Mouse (Mus musculus) MEL (cell line): ENCODE measurements around the gene Slc18a3. TPM values are rescaled to one million over a fixed set of nuclear protein-coding genes. Genes with fewer than 3 reads are reported as not detected.
A peak's percentile ranks its signal among the peaks of the same experiment; 100 is the strongest.

Experiments
- DNase-seq: peaks from one replicate; pipeline ENCODE4 v3.0.0; 2011; ENCODE audit warnings: low read depth, low spot score
- H3K27ac ChIP-seq: 2 replicates; pipeline ENCODE4 v1.5.1; 2012; ENCODE audit warnings: low read depth, mild to moderate bottlenecking, control low read depth, low read length, moderate library complexity; ENCODE audit not compliant: control insufficient read depth
- H3K27me3 ChIP-seq, 2 experiments: fragments of 150-350 bp in 1 of 2; sonication (generic) in 1 of 2; 2 replicates each; pipeline ENCODE4 v1.6.1; 2012; ENCODE audit warnings: low read length in 2 of 2, mild to moderate bottlenecking in 2 of 2, improper control_type of control experiment in 1 of 2, moderate library complexity in 1 of 2; ENCODE audit not compliant: insufficient read depth in 2 of 2, control insufficient read depth in 1 of 2
- H3K36me3 ChIP-seq, 2 experiments: 2 replicates each; pipeline ENCODE4 v1.6.1; 2012 to 2014; ENCODE audit warnings: low read length in 2 of 2, improper control_type of control experiment in 1 of 2, inconsistent platforms in 1 of 2, mild to moderate bottlenecking in 1 of 2; ENCODE audit not compliant: insufficient read depth in 2 of 2, control insufficient read depth in 1 of 2
- H3K4me1 ChIP-seq, 2 experiments: fragments of 150-350 bp in 1 of 2; sonication (generic) in 1 of 2; 2 replicates each; pipeline ENCODE4 v1.6.1; 2012; ENCODE audit warnings: low read length in 2 of 2, improper control_type of control experiment in 1 of 2, mild to moderate bottlenecking in 1 of 2; ENCODE audit not compliant: insufficient read depth in 2 of 2, control insufficient read depth in 1 of 2
- H3K4me3 ChIP-seq, 2 experiments: fragments of 150-350 bp in 1 of 2; sonication (generic) in 1 of 2; 2 replicates each; pipeline ENCODE4 v1.5.1; 2012; ENCODE audit warnings: low read depth in 2 of 2, low read length in 2 of 2, mild to moderate bottlenecking in 2 of 2, moderate library complexity in 2 of 2, control low read depth in 1 of 2, improper control_type of control experiment in 1 of 2; ENCODE audit not compliant: control insufficient read depth in 1 of 2, insufficient read depth in 1 of 2
- H3K79me2 ChIP-seq: 2 replicates; pipeline ENCODE4 v1.6.1; 2012; ENCODE audit warnings: mild to moderate bottlenecking, low read length, moderate library complexity; ENCODE audit not compliant: control insufficient read depth, poor library complexity, insufficient read depth
- H3K9ac ChIP-seq: 2 replicates; pipeline ENCODE4 v1.6.1; 2012; ENCODE audit warnings: low read depth, mild to moderate bottlenecking, control low read depth, low read length, moderate library complexity; ENCODE audit not compliant: control insufficient read depth, poor library complexity, severe bottlenecking
- H3K9me3 ChIP-seq: fragments of 150-350 bp; sonication (generic); replicated peaks from 2 replicates; pipeline ENCODE4 v1.6.1; 2012; ENCODE audit warnings: mild to moderate bottlenecking, low read length, improper control_type of control experiment, moderate library complexity; ENCODE audit not compliant: insufficient read depth
- BHLHE40 ChIP-seq: IDR thresholded peaks from 2 replicates; pipeline ENCODE4 v1.6.1; 2012; ENCODE audit warnings: low read depth, mild to moderate bottlenecking, inconsistent platforms, low read length, improper control_type of control experiment, borderline replicate concordance
- CHD2 ChIP-seq: IDR thresholded peaks from 2 replicates; pipeline ENCODE4 v1.6.1; 2011; ENCODE audit warnings: low read length, improper control_type of control experiment
- CTCF ChIP-seq, 3 experiments: IDR thresholded peaks in 2 of 3; conservative IDR thresholded peaks in 1 of 3; 2 replicates each; pipeline ENCODE4 v1.5.1; 2011 to 2012; ENCODE audit warnings: low read length in 3 of 3, low read depth in 2 of 3, mild to moderate bottlenecking in 2 of 3, improper control_type of control experiment in 1 of 3, inconsistent platforms in 1 of 3, mixed read lengths in 1 of 3, moderate library complexity in 1 of 3; ENCODE audit not compliant: control insufficient read depth in 1 of 3, insufficient read depth in 1 of 3, poor library complexity in 1 of 3, severe bottlenecking in 1 of 3
- E2F4 ChIP-seq: IDR thresholded peaks from 2 replicates; pipeline ENCODE4 v1.6.1; 2011; ENCODE audit warnings: low read depth, low read length, improper control_type of control experiment, borderline replicate concordance
- ELF1 ChIP-seq: IDR thresholded peaks from 2 replicates; pipeline ENCODE4 v1.6.1; 2014; ENCODE audit warnings: low read depth, mild to moderate bottlenecking, inconsistent platforms, low read length, improper control_type of control experiment, moderate library complexity
- ETS1 ChIP-seq: IDR thresholded peaks from 2 replicates; pipeline ENCODE4 v1.6.1; 2012; ENCODE audit warnings: low read depth, mild to moderate bottlenecking, inconsistent platforms, low read length, improper control_type of control experiment, moderate library complexity
- GABPA ChIP-seq: IDR thresholded peaks from 2 replicates; pipeline ENCODE4 v1.6.1; 2012; ENCODE audit warnings: low read depth, mild to moderate bottlenecking, inconsistent platforms, low read length, improper control_type of control experiment, moderate library complexity
- HCFC1 ChIP-seq: IDR thresholded peaks from 2 replicates; pipeline ENCODE4 v1.6.1; 2012; ENCODE audit warnings: low read depth, mild to moderate bottlenecking, inconsistent platforms, low read length, improper control_type of control experiment, moderate library complexity
- KAT2A ChIP-seq: conservative IDR thresholded peaks from 2 replicates; pipeline ENCODE4 v1.6.1; 2012; ENCODE audit warnings: low read depth, low read length, improper control_type of control experiment, inconsistent platforms
- MEF2A ChIP-seq: IDR thresholded peaks from 2 replicates; pipeline ENCODE4 v1.6.1; 2014; ENCODE audit warnings: low read depth, mild to moderate bottlenecking, inconsistent platforms, low read length, improper control_type of control experiment; ENCODE audit not compliant: poor library complexity, insufficient replicate concordance, severe bottlenecking; ENCODE audit errors: extremely low read depth
- MXI1 ChIP-seq: IDR thresholded peaks from 2 replicates; pipeline ENCODE4 v1.6.1; 2011; ENCODE audit warnings: mild to moderate bottlenecking, low read depth, low read length, improper control_type of control experiment
- POLR2A ChIP-seq, 2 experiments: IDR thresholded peaks; 2 replicates each; pipeline ENCODE4 v1.6.1; 2011 to 2012; ENCODE audit warnings: low read length in 2 of 2, mild to moderate bottlenecking in 2 of 2, control low read depth in 1 of 2, improper control_type of control experiment in 1 of 2, low read depth in 1 of 2, moderate library complexity in 1 of 2; ENCODE audit not compliant: control insufficient read depth in 1 of 2, insufficient read depth in 1 of 2, poor library complexity in 1 of 2
- POLR2AphosphoS2 ChIP-seq: IDR thresholded peaks from 2 replicates; pipeline ENCODE4 v1.6.1; 2011; ENCODE audit warnings: low read length, improper control_type of control experiment
- RAD21 ChIP-seq: IDR thresholded peaks from 2 replicates; pipeline ENCODE4 v1.6.1; 2011; ENCODE audit warnings: mild to moderate bottlenecking, low read depth, low read length, improper control_type of control experiment
- RCOR1 ChIP-seq: IDR thresholded peaks from 2 replicates; pipeline ENCODE4 v1.6.1; 2012; ENCODE audit warnings: low read depth, mild to moderate bottlenecking, inconsistent platforms, low read length, improper control_type of control experiment
- TAL1 ChIP-seq: IDR thresholded peaks from 2 replicates; pipeline ENCODE4 v1.6.1; 2012; ENCODE audit warnings: mild to moderate bottlenecking, inconsistent platforms, low read length, moderate library complexity, mixed read lengths
- TBP ChIP-seq: IDR thresholded peaks from 2 replicates; pipeline ENCODE4 v1.8.0; 2011; ENCODE audit warnings: low read depth, low read length, improper control_type of control experiment
- USF1 ChIP-seq: IDR thresholded peaks from 2 replicates; pipeline ENCODE4 v1.6.1; 2014; ENCODE audit warnings: low read depth, mild to moderate bottlenecking, inconsistent platforms, low read length, improper control_type of control experiment, moderate library complexity
- ZMIZ1 ChIP-seq: IDR thresholded peaks from 2 replicates; pipeline ENCODE4 v1.6.1; 2012; ENCODE audit warnings: low read depth, mild to moderate bottlenecking, inconsistent platforms, low read length, improper control_type of control experiment, moderate library complexity
- ZNF384 ChIP-seq: IDR thresholded peaks from 2 replicates; pipeline ENCODE4 v1.6.1; 2012; ENCODE audit warnings: low read depth, mild to moderate bottlenecking, inconsistent platforms, low read length, improper control_type of control experiment
- polyA plus RNA-seq, 2 experiments: library from polyadenylated mRNA; stranded (reverse) in 1 of 2; unstranded in 1 of 2; fragments of >175 nt in 1 of 2; fragments of >200 nt in 1 of 2; gene quantifications; 2 replicates each; pipeline versions ENCODE4 v1.2.1 to v1.2.4; 2012; ENCODE audit warnings: low replicate concordance in 2 of 2, low read depth in 1 of 2; ENCODE audit not compliant: insufficient read length in 2 of 2, insufficient read depth in 1 of 2, missing spikeins in 1 of 2
- total RNA-seq: library from RNA; depleted of rRNA; stranded (reverse); fragments of 300-350 nt; gene quantifications from 2 replicates; pipeline ENCODE4 v1.2.3, GENCODE M21; 2012

Gene Slc18a3
- total and polyA plus RNA-seq, 3 experiments: not detected

- TF ChIP-seq CTCF (IDR thresholded peaks at IDR 0.05 in 2 of 3, conservative IDR thresholded peaks at IDR 0.05 in 1 of 3; ENCODE audit: control insufficient read depth in 1 of 3, insufficient read depth in 1 of 3, low read depth in 2 of 3, low read length in 3 of 3, poor library complexity in 1 of 3, severe bottlenecking in 1 of 3): peak in 1 of 3 experiments; percentile 7; a peak in 1 of 6 replicates
- TF ChIP-seq POLR2A (IDR thresholded peaks at IDR 0.05; ENCODE audit: control insufficient read depth in 1 of 2, insufficient read depth in 1 of 2, low read depth in 1 of 2, low read length in 2 of 2, poor library complexity in 1 of 2): no peak
- Histone ChIP-seq H3K79me2 (no peaks in the 10 kb centered on the region), H3K36me3 (no peaks in the 10 kb centered on the region), H3K4me1 (no peaks in the 10 kb centered on the region), H3K27me3 (peaks cover 8% of the 10 kb centered on the region in 2 experiments; a peak in 3 of 4 replicates), H3K27ac (no peak overlapping the region), H3K9ac (no peak overlapping the region), H3K4me3 (no peak overlapping the region), H3K9me3 (no peaks in the 10 kb centered on the region)
- no peak for DNase-seq
Measured at GRCm38 (mm10) chr14:32437352-32437793, 27.3 kb downstream of the Slc18a3 start.

GRCm38 (mm10) chr14:32429030-32429602 lies 35.5 kb downstream of the Slc18a3 start:
- no peak for DNase-seq
- TF ChIP-seq RAD21 (no peak), TBP (no peak), MXI1 (no peak), ZMIZ1 (no peak), POLR2AphosphoS2 (no peak), KAT2A (no peak), RCOR1 (no peak), GABPA (no peak), E2F4 (no peak), MEF2A (no peak), TAL1 (no peak), BHLHE40 (no peak), USF1 (no peak), ZNF384 (no peak), ELF1 (no peak), CHD2 (no peak), HCFC1 (no peak), ETS1 (no peak)
- no peaks in the 10 kb centered on the region for H3K4me1 ChIP-seq
- H3K36me3 ChIP-seq: no peaks in the 10 kb centered on the region
- H3K27ac ChIP-seq: no peak overlapping the region
- H3K9me3 ChIP-seq: no peaks in the 10 kb centered on the region
- no peaks in the 10 kb centered on the region; a peak in 1 of 4 replicates for H3K27me3 ChIP-seq
- no peak overlapping the region for H3K9ac ChIP-seq
- H3K79me2 ChIP-seq: no peaks in the 10 kb centered on the region
- no peak overlapping the region for H3K4me3 ChIP-seq
